Mouse (Mus musculus): ENCODE data around the gene Syt6.

Syt6 gene

DNA sequence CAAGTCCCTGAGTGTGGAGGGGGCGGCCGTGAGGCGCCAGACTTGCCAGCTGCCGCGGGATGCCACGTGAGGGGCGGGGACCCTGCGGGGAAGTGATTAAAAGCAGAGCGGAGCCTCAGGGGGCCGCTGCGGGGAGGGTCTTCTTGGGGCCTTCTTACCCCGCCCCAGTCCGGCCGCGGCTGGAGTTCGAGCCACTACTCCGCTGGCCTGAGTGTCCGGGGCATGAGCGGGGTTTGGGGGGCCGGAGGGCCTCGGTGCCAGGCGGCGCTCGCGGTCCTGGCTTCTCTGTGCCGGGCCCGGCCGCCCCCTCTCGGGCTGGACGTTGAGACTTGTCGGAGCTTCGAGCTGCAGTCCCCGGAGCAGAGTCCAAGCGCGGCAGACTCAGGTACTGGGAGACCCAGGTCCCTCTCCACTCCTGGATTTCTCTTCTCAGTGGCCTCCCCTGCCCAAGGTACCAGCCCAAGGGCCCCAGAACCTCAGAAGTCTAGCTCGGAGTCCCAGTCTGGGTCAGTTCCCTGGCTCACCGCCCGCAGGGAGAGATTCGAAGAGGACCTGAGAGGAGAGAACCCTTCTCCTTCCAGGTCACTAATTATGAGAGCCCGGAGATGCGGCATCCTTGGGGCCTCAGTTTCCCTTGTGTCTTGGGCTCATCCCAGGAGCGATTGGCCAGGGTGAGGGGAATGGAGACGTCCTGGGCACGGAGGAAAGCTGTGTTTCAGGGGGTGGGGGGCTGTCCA lies at the start of gene Syt6:
Syt6 (plus strand) TSS at position 76 of the 737 bp plus-strand sequence.
- in situ Hi-C loops (cut with MboI; ENCODE audit: low pct_unique_long_range_greater_than_20kb in 1 of 2, low sequenced_read_pairs in 2 of 2, unreplicated experiment in 1 of 2) = no loop called here

DNA sequence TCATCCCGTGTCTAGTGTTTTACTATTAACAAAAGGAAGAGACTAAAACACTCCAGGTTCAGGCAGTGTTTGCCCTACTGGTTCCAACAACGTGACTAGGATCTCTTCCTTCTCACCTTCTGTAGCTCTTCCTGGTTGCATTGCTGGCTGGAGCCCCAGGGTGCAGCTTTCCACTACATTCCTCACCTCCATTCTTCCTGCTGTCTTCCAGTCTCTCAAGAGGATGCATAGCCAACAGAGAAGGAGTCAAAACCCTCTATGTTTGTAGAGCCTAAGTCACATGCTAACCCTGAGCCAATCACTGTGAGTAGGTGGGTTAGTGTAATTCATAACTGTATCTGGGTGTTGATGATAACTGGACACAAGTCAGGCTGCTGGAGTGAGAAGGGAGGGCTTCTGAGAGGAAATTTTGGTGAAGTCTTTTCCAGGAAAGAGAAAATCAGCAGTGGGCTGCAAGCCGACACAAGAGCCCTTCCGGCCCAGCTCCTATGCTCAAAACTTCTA lies 48.8 kb upstream of the Syt6 start:
- in situ Hi-C loops (cut with MboI; ENCODE audit: low pct_unique_long_range_greater_than_20kb in 1 of 2, low sequenced_read_pairs in 2 of 2, unreplicated experiment in 1 of 2) = loop anchor here in 1 of 2 experiments (25.0 kb wide), 1 partner anchor 211 kb away; the partner anchor contains the start of genes Gm10964 and Olfml3

- in situ Hi-C loops (cut with MboI; ENCODE audit: low pct_unique_long_range_greater_than_20kb in 1 of 2, low sequenced_read_pairs in 2 of 2, unreplicated experiment in 1 of 2) = loop anchor here in 1 of 2 experiments (25.0 kb wide), 1 partner anchor 210 kb away; the partner anchor contains the start of genes Gm10964 and Olfml3
These were observed 48.2 kb upstream of the Syt6 start for GRCm38 (mm10) chr3:103526864-103527263.

- in situ Hi-C loops (cut with MboI; ENCODE audit: low pct_unique_long_range_greater_than_20kb in 1 of 2, low sequenced_read_pairs in 2 of 2, unreplicated experiment in 1 of 2) = loop anchor here in 1 of 2 experiments (25.0 kb wide), 1 partner anchor 203 kb away; the partner anchor contains the start of genes Gm10964 and Olfml3
These were observed 41.0 kb upstream of the Syt6 start for GRCm38 (mm10) chr3:103534036-103534435.

- in situ Hi-C loops (cut with MboI; ENCODE audit: low pct_unique_long_range_greater_than_20kb in 1 of 2, low sequenced_read_pairs in 2 of 2, unreplicated experiment in 1 of 2) = loop anchor here in 1 of 2 experiments (25.0 kb wide), 1 partner anchor 202 kb away; the partner anchor contains the start of genes Gm10964 and Olfml3
These were observed 39.8 kb upstream of the Syt6 start for GRCm38 (mm10) chr3:103535207-103535606.

GRCm38 (mm10) chr3:103539148-103539547 lies 35.9 kb upstream of the Syt6 start:
- in situ Hi-C loops (cut with MboI; ENCODE audit: low pct_unique_long_range_greater_than_20kb in 1 of 2, low sequenced_read_pairs in 2 of 2, unreplicated experiment in 1 of 2) = loop anchor here in 1 of 2 experiments (25.0 kb wide), 1 partner anchor 198 kb away; the partner anchor contains the start of genes Gm10964 and Olfml3

- in situ Hi-C loops (cut with MboI; ENCODE audit: low pct_unique_long_range_greater_than_20kb in 1 of 2, low sequenced_read_pairs in 2 of 2, unreplicated experiment in 1 of 2) = loop anchor here (10.0 to 25.0 kb wide), 2 partner anchors 191 to 199 kb away; partner anchors contain the start of genes Gm10964 (in 1 of the 2) and Olfml3 (in 1 of the 2)
These were observed 28.9 kb upstream of the Syt6 start for GRCm38 (mm10) chr3:103546166-103546565.

GRCm38 (mm10) chr3:103546626-103547025 lies 28.4 kb upstream of the Syt6 start:
- in situ Hi-C loops (cut with MboI; ENCODE audit: low pct_unique_long_range_greater_than_20kb in 1 of 2, low sequenced_read_pairs in 2 of 2, unreplicated experiment in 1 of 2) = loop anchor here (10.0 to 25.0 kb wide), 2 partner anchors 191 to 198 kb away; partner anchors contain the start of genes Gm10964 (in 1 of the 2) and Olfml3 (in 1 of the 2)

GRCm38 (mm10) chr3:103550236-103550635 lies 24.8 kb upstream of the Syt6 start:
- in situ Hi-C loops (cut with MboI; ENCODE audit: low pct_unique_long_range_greater_than_20kb in 1 of 2, low sequenced_read_pairs in 2 of 2, unreplicated experiment in 1 of 2) = no loop called here

DNA sequence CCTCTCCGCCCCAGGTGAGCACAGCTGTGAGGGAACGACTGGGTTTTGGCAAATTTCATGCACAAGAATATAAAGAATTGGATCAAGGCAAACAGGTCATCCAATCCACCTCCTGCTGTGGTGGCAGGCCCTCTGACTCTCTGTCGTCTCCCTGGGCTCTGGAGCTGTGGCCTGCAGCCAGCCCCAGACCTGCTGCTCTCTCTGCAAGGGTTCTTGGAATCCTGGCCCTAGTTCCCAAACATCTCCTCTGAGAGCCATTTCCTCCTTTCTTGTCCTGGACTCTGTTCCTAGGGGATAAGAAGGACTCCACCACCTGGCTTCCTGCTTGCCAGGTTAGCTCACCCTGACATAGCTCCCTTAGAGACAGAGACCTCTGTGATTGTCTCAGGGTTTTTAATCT lies 7.8 kb upstream of the Syt6 start:
- in situ Hi-C loops (cut with MboI; ENCODE audit: low pct_unique_long_range_greater_than_20kb in 1 of 2, low sequenced_read_pairs in 2 of 2, unreplicated experiment in 1 of 2) = no loop called here

GRCm38 (mm10) chr3:103572526-103572925 lies 2.5 kb upstream of the Syt6 start:
- in situ Hi-C loops (cut with MboI; ENCODE audit: low pct_unique_long_range_greater_than_20kb in 1 of 2, low sequenced_read_pairs in 2 of 2, unreplicated experiment in 1 of 2) = no loop called here

- in situ Hi-C loops (cut with MboI; ENCODE audit: low pct_unique_long_range_greater_than_20kb in 1 of 2, low sequenced_read_pairs in 2 of 2, unreplicated experiment in 1 of 2) = no loop called here
These were observed 1.8 kb upstream of the Syt6 start for GRCm38 (mm10) chr3:103573106-103573790.

GRCm38 (mm10) chr3:103573791-103574166 lies 1.3 kb upstream of the Syt6 start:
- in situ Hi-C loops (cut with MboI; ENCODE audit: low pct_unique_long_range_greater_than_20kb in 1 of 2, low sequenced_read_pairs in 2 of 2, unreplicated experiment in 1 of 2) = no loop called here

DNA sequence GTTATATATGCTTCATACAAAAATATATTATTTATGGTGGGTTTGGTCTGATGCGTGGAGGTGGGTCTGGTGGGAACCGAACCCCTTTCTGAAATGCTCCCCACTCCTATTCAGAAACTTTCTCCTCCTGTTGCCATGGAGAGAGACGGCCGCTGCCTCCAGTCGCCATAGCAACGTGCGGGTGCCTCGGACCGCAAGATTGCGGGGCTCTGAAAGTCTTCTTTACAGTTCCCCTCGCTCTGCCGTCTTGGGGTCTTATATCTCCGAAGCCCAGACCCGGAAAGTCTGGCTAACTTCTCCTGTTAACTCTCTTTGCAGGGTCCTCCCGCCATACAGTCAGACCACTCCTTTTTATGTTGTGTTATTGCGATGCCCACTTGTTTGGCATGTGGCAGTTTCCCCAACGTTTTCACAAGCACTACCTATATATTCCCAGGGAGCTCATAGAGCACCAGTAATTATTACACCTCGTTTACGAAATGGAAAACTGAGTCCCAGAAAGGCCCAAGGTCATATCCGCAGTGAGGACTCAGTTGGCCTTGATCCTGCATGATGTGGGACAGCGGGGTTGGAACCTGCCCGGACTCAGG lies 370 bp upstream of the Syt6 start:
- in situ Hi-C loops (cut with MboI; ENCODE audit: low pct_unique_long_range_greater_than_20kb in 1 of 2, low sequenced_read_pairs in 2 of 2, unreplicated experiment in 1 of 2) = no loop called here

- in situ Hi-C loops (cut with MboI; ENCODE audit: low pct_unique_long_range_greater_than_20kb in 1 of 2, low sequenced_read_pairs in 2 of 2, unreplicated experiment in 1 of 2) = no loop called here
These were observed 1.0 kb downstream of the Syt6 start for GRCm38 (mm10) chr3:103575893-103576641.

DNA sequence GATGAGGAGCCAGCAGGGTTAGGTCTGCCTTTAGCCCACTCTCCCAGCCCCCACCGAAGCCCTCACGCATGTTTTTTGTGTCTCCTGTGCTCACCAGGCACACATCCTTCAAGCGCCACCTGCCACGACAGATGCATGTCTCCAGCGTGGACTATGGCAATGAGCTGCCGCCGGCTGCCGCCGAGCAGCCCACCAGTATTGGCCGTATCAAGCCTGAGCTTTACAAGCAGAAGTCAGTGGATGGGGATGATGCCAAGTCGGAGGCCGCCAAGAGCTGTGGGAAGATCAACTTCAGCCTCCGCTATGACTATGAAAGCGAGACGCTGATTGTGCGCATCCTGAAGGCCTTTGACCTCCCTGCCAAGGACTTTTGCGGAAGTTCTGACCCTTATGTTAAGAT lies 12.1 kb downstream of the Syt6 start:
- in situ Hi-C loops (cut with MboI; ENCODE audit: low pct_unique_long_range_greater_than_20kb in 1 of 2, low sequenced_read_pairs in 2 of 2, unreplicated experiment in 1 of 2) = no loop called here

DNA sequence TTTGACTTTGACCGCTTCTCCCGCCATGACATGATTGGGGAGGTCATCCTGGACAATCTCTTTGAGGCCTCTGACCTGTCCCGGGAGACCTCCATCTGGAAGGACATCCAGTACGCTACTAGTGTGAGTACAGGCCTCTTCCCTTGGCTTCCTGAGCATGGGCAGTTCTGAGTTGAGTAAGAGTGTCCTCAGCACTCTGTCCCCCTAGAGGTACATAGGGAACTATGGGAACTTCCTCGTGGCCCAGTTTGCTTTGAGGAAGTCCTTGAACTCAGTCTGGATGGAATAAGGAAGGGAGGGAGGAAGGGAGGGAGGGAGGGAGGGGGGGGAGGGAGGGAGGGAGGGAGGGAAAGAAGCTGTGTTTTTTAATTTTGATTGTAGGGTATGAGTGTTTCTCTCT lies 12.6 kb downstream of the Syt6 start:
- in situ Hi-C loops (cut with MboI; ENCODE audit: low pct_unique_long_range_greater_than_20kb in 1 of 2, low sequenced_read_pairs in 2 of 2, unreplicated experiment in 1 of 2) = no loop called here

DNA sequence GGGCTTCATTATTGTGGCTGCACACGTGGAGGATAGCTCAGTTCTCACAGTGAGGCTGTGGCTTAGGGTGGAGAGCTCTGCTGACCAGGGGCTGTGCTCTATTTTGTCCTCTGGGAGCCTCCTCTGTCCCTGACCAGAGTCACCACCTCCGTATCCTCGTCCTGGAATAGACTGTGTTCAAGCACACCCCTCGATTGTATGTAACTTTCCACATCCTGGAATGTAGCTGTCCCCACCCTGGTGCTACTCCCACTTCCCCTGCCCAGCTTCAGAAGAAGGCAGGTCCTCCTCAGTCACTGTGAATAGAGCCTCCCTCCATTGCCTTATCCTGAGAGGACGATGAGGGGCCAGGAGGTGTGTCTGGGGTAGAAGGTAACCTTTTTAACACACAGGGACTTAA lies 14.6 kb downstream of the Syt6 start:
- in situ Hi-C loops (cut with MboI; ENCODE audit: low pct_unique_long_range_greater_than_20kb in 1 of 2, low sequenced_read_pairs in 2 of 2, unreplicated experiment in 1 of 2) = no loop called here

Data from mouse embryonic stem cell (cell line).